Mouse (Mus musculus): ENCODE measurements around the gene Hnrnpab. TPM values are rescaled to one million over a fixed set of nuclear protein-coding genes. Genes with fewer than 3 reads are reported as not detected.

Hnrnpab gene
- total and polyA plus RNA-seq, 2 experiments = 96.9 to 103 TPM

DNA sequence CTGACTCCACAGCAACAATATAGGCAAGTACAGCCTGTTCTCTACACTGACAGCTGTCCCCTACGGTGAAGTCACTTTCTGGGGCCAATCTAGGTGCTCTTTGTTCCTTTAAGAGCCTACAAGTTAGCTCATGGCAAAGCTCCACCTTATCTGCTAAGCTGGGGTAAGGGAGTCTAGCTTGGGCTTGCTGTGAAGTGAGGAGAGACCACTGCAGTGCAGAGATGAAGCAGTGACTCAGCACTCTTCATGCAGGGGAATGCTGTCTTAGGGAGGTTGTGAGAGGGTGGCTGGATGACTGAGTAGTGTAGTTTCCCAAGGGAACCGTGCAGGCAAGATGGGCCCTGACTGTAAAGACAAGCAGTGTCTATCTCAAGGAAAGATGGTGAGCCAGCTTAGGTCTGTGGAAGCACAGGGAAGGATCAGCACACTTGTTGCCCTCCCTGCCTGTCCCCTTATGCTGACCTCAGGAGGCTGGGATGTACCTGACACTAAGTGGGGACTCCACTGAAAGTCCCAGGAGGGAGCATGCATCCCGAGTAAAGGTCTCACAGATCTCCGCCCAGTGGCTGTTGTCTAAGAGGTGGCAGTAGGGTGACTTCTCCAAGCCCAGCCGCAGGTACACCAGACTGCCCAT, 18.7 kb upstream of the Hnrnpab start:
- Histone ChIP-seq H3K27me3 (ENCODE audit: control insufficient read depth, insufficient read depth, low read length) (no peaks in the 10 kb centered on the region), H3K9ac (ENCODE audit: low read depth, low read length) (no peak overlapping the region), H3K4me3 (ENCODE audit: insufficient read depth, low read depth, low read length) (no peak overlapping the region), H3K27ac (replicated peaks; ENCODE audit: insufficient read depth, low read depth, low read length) (no peak overlapping the region), H3K36me3 (ENCODE audit: control insufficient read depth, insufficient read depth, low read length) (peaks cover 13% of the 10 kb centered on the region), H3K4me1 (ENCODE audit: control insufficient read depth, insufficient read depth, low read length) (peaks cover 2% of the 10 kb centered on the region; the same call in 1 of the 2 replicates), H3K79me2 (ENCODE audit: control insufficient read depth, insufficient read depth, low read length) (peaks cover 8% of the 10 kb centered on the region; the same call in 1 of the 2 replicates)
- no peak for DNase-seq (ENCODE audit: extremely low read depth, low read depth, low spot score)
- TF ChIP-seq CTCF (IDR thresholded peaks at IDR 0.05; ENCODE audit: low read depth, low read length) = no peak
- no peak for TF ChIP-seq POLR2A (IDR thresholded peaks at IDR 0.05; ENCODE audit: extremely low read depth, insufficient read depth, low read length)
- 86% methylated on average over 5 of the region's 5 CpGs for WGBS

DNA sequence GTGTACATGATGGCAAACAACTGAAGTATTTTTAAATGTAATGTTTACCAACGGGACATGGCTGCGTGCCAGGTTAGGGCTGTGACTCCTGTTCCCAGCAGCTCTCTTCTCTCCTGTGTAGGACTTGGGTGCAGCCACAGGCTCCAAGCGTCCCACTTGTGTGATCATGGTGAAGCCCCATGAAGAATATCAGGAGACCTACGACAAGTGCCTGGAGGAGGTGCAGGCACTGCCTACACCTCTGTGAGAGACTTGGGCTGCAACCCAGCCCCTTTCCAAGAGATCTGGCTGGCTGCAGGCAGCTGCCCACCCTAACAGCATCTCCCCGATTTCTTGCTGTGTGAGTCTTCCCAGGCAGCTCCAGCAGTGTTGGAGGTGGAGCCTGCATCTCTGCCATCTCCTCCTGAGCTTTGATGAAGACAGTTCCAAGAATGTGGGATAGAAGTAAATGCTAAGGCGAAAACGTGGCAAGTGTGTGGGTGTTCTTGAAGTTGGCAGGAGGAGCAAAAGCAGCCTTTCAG, 16.4 kb upstream of the Hnrnpab start:
- peaks cover 4% of the 10 kb centered on the region for H3K4me1 ChIP-seq (ENCODE audit: control insufficient read depth, insufficient read depth, low read length)
- peaks cover 10% of the 10 kb centered on the region; the same call in 1 of the 2 replicates for H3K79me2 ChIP-seq (ENCODE audit: control insufficient read depth, insufficient read depth, low read length)
- H3K36me3 ChIP-seq (ENCODE audit: control insufficient read depth, insufficient read depth, low read length) = peaks cover 11% of the 10 kb centered on the region
- no peak overlapping the region for H3K27ac ChIP-seq (replicated peaks; ENCODE audit: insufficient read depth, low read depth, low read length)
- no peak overlapping the region for H3K4me3 ChIP-seq (ENCODE audit: insufficient read depth, low read depth, low read length)
- H3K9ac ChIP-seq (ENCODE audit: low read depth, low read length) = no peak overlapping the region
- 58% methylated on average over 7 of the region's 7 CpGs for WGBS
- peak; percentile 51 for DNase-seq (ENCODE audit: extremely low read depth, low read depth, low spot score)
- H3K27me3 ChIP-seq (ENCODE audit: control insufficient read depth, insufficient read depth, low read length) = no peaks in the 10 kb centered on the region
- TF ChIP-seq CTCF (IDR thresholded peaks at IDR 0.05; ENCODE audit: low read depth, low read length) = no peak
- no peak for TF ChIP-seq POLR2A (IDR thresholded peaks at IDR 0.05; ENCODE audit: extremely low read depth, insufficient read depth, low read length)

DNA sequence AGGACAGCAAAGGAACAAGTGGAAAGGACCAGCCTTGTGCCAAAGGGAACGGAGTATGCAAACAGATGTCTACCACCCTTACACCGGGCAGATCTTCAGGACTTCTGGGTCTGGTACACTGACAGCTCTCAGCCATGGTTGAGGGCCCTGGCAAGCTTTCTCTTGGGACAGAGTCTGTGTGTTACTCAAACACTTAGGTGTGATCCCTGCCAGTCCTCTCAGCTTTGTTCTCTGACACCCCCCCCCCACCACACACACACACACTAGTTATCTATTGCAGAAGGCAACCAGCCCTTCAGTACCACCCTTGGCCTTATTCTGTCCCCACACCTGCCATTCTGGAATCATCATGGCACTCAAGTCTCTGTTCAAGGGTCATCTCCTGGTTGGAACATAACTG, 15.1 kb upstream of the Hnrnpab start:
- WGBS = 91% methylated on average over 2 of the region's 2 CpGs
- no peak overlapping the region for H3K9ac ChIP-seq (ENCODE audit: low read depth, low read length)
- H3K27ac ChIP-seq (replicated peaks; ENCODE audit: insufficient read depth, low read depth, low read length) = no peak overlapping the region
- no peak for TF ChIP-seq POLR2A (IDR thresholded peaks at IDR 0.05; ENCODE audit: extremely low read depth, insufficient read depth, low read length)
- TF ChIP-seq CTCF (IDR thresholded peaks at IDR 0.05; ENCODE audit: low read depth, low read length) = no peak
- H3K79me2 ChIP-seq (ENCODE audit: control insufficient read depth, insufficient read depth, low read length) = peaks cover 10% of the 10 kb centered on the region; the same call in 1 of the 2 replicates
- peaks cover 4% of the 10 kb centered on the region for H3K4me1 ChIP-seq (ENCODE audit: control insufficient read depth, insufficient read depth, low read length)
- H3K36me3 ChIP-seq (ENCODE audit: control insufficient read depth, insufficient read depth, low read length) = peaks cover 8% of the 10 kb centered on the region
- H3K4me3 ChIP-seq (ENCODE audit: insufficient read depth, low read depth, low read length) = no peak overlapping the region
- DNase-seq (ENCODE audit: extremely low read depth, low read depth, low spot score) = no peak
- no peaks in the 10 kb centered on the region for H3K27me3 ChIP-seq (ENCODE audit: control insufficient read depth, insufficient read depth, low read length)

DNA sequence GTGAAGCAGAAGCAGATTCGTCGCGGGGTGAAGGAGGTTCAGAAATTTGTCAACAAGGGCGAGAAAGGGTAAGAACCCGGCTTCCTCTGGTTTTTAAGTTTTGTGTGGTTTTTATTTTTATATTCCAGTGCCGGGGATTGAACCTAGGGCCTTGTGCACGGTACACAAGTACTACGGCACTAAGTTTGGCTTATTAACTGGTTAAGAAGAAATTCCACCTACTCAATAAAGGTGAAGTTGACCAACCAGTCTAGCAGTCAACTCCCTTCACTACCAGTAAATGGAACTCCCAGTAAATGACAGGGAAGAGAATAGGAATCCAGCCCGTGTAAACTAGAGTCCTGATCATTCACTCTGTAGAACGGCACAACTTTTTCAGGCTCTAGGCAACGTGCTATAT, 13.4 kb upstream of the Hnrnpab start:
- no peaks in the 10 kb centered on the region for H3K27me3 ChIP-seq (ENCODE audit: control insufficient read depth, insufficient read depth, low read length)
- TF ChIP-seq POLR2A (IDR thresholded peaks at IDR 0.05; ENCODE audit: extremely low read depth, insufficient read depth, low read length) (no peak), CTCF (IDR thresholded peaks at IDR 0.05; ENCODE audit: low read depth, low read length) (no peak)
- WGBS = under 1% methylated on average over 11 of the region's 11 CpGs
- H3K9ac ChIP-seq (ENCODE audit: low read depth, low read length) = peak overlapping the region; percentile 82
- peak overlapping the region; percentile 21 for H3K27ac ChIP-seq (replicated peaks; ENCODE audit: insufficient read depth, low read depth, low read length)
- peaks cover 3% of the 10 kb centered on the region; the same call in 1 of the 2 replicates for H3K36me3 ChIP-seq (ENCODE audit: control insufficient read depth, insufficient read depth, low read length)
- no peak for DNase-seq (ENCODE audit: extremely low read depth, low read depth, low spot score)
- H3K4me1 ChIP-seq (ENCODE audit: control insufficient read depth, insufficient read depth, low read length) = peaks cover 8% of the 10 kb centered on the region
- H3K4me3 ChIP-seq (ENCODE audit: insufficient read depth, low read depth, low read length) = peak overlapping the region; percentile 98
- peaks cover 10% of the 10 kb centered on the region; the same call in 1 of the 2 replicates for H3K79me2 ChIP-seq (ENCODE audit: control insufficient read depth, insufficient read depth, low read length)

DNA sequence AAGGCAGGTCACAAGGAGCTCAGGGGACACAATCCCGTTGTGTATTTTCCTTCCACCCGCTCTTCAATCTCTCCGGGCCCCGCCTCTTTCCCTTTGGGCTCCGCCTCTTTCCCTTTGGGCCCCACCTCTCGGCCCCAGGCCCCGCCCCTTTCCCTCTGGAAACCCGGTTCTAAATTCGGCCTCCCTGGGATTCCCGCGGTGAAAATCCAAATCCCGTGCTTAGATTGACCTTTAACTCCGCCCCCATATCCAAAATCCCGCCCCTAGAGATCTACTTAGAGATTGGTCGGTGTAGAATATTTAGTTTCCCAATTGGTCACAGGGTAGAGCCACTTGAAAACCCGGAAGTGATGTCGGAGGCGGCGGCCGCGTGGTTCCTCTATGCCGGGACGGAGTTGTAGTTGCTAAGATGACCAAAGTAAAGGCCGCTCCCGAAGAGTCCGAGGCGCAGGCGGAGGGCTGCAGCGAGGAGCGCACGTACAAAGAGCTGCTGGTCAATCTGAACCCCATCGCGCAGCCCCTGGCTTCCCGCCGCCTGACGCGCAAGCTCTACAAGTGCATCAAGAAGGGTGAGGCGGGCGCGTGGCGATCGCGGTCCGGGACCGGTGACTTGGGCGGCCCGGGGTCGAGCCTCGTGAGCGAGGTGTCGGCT, 12.9 kb upstream of the Hnrnpab start, which contains the start of gene Nhp2:
Nhp2 (plus strand) TSS at position 327 of the 652 bp plus-strand sequence.
- peaks cover 10% of the 10 kb centered on the region; the same call in 1 of the 2 replicates for H3K79me2 ChIP-seq (ENCODE audit: control insufficient read depth, insufficient read depth, low read length)
- peak; percentile 98 for DNase-seq (ENCODE audit: extremely low read depth, low read depth, low spot score)
- peak within 1 kb of the TSS; percentile 98 for H3K4me3 ChIP-seq (ENCODE audit: insufficient read depth, low read depth, low read length)
- TF ChIP-seq CTCF (IDR thresholded peaks at IDR 0.05; ENCODE audit: low read depth, low read length) (no peak), POLR2A (IDR thresholded peaks at IDR 0.05; ENCODE audit: extremely low read depth, insufficient read depth, low read length) (no peak)
- under 1% methylated on average over 51 of the region's 51 CpGs for WGBS
- peak within 1 kb of the TSS; percentile 82 for H3K9ac ChIP-seq (ENCODE audit: low read depth, low read length)
- peaks cover 9% of the 10 kb centered on the region for H3K4me1 ChIP-seq (ENCODE audit: control insufficient read depth, insufficient read depth, low read length)
- peak within 1 kb of the TSS; percentile 69 for H3K27ac ChIP-seq (replicated peaks; ENCODE audit: insufficient read depth, low read depth, low read length)
- H3K27me3 ChIP-seq (ENCODE audit: control insufficient read depth, insufficient read depth, low read length) = no peaks in the 10 kb centered on the region
- peaks cover 3% of the 10 kb centered on the region; the same call in 1 of the 2 replicates for H3K36me3 ChIP-seq (ENCODE audit: control insufficient read depth, insufficient read depth, low read length)
